Mouse (Mus musculus) lung, postnatal 0 days (tissue): Measurements from ENCODE around the gene Tmem115. TPM values are rescaled to one million over a fixed set of nuclear protein-coding genes. Genes with fewer than 3 reads are reported as not detected.

ENCODE experiments used
- ATAC-seq: fragments of 200-750 bp; cut with Nextera tagmentation; 2 replicates; pipeline ENCODE4 v1.8.0; 2017; ENCODE audit warnings: moderate library complexity
- DNase-seq: peaks from one replicate; pipeline ENCODE4 v3.0.0-alpha.2; 2016; ENCODE audit warnings: low spot score
- H3K27ac ChIP-seq: fragments of 300-500 bp; sonication (generic); 2 replicates; pipeline ENCODE4 v1.5.1; 2014; ENCODE audit warnings: antibody characterized with exemption, mild to moderate bottlenecking, low read length, mixed read lengths
- H3K27me3 ChIP-seq: fragments of 300-500 bp; sonication (generic); replicated peaks from 2 replicates; pipeline ENCODE4 v1.6.1; 2014; ENCODE audit warnings: low read length, mixed read lengths; ENCODE audit not compliant: insufficient read depth
- H3K36me3 ChIP-seq: fragments of 300-500 bp; sonication (generic); 2 replicates; pipeline ENCODE4 v1.6.1; 2014; ENCODE audit warnings: low read length, mixed read lengths; ENCODE audit not compliant: insufficient read depth
- H3K4me1 ChIP-seq: fragments of 300-500 bp; sonication (generic); 2 replicates; pipeline ENCODE4 v1.6.1; 2014; ENCODE audit warnings: antibody characterized with exemption, low read depth, low read length, mixed read lengths; ENCODE audit not compliant: insufficient read depth
- H3K4me2 ChIP-seq: fragments of 300-500 bp; sonication (generic); replicated peaks from 2 replicates; pipeline ENCODE4 v1.6.1; 2014; ENCODE audit warnings: low read depth, mild to moderate bottlenecking, low read length, moderate library complexity, mixed read lengths
- H3K4me3 ChIP-seq: fragments of 300-500 bp; sonication (generic); 2 replicates; pipeline ENCODE4 v1.5.1; 2014; ENCODE audit warnings: low read depth, low read length
- H3K9ac ChIP-seq: fragments of 300-500 bp; sonication (generic); replicated peaks from 2 replicates; pipeline ENCODE4 v1.6.1; 2014; ENCODE audit warnings: low read depth, mild to moderate bottlenecking
- H3K9me3 ChIP-seq: fragments of 300-500 bp; sonication (generic); 2 replicates; pipeline ENCODE4 v1.6.1; 2016; ENCODE audit warnings: low read length, mixed read lengths
- CTCF ChIP-seq: IDR thresholded peaks from 2 replicates; pipeline ENCODE4 v1.5.1; 2016; ENCODE audit warnings: antibody characterized with exemption, mild to moderate bottlenecking
- EP300 ChIP-seq: IDR thresholded peaks from 2 replicates; pipeline ENCODE4 v1.6.1; 2016; ENCODE audit warnings: antibody characterized with exemption, mild to moderate bottlenecking, control low read depth
- WGBS: fragments of 180-500 bp; shearing (Covaris S2); extraction: QIAGEN DNeasy Blood & Tissue Kit; methylation state at CpG from one replicate; pipeline ENCODE4 v1.1.7; 2014; 5-methylcytosine and 5-hydroxymethylcytosine counted together
- polyA plus RNA-seq: library from polyadenylated mRNA; unstranded; fragments of >200 nt; fragmentation: Nextera tagmentation; extraction: Ambion mirVana; gene quantifications from 2 replicates; pipeline ENCODE4 v1.2.1, GENCODE M21; 2015

Gene Tmem115
- polyA plus RNA-seq, 1 experiment from 2014 or later = 48.5 TPM

- 90% methylated on average over 14 of the region's 14 CpGs for WGBS
- ATAC-seq = no peak
- Histone ChIP-seq H3K36me3 (no peaks in the 10 kb centered on the region), H3K9me3 (no peaks in the 10 kb centered on the region), H3K4me3 (no peak overlapping the region), H3K9ac (no peak overlapping the region), H3K4me2 (no peak overlapping the region), H3K27ac (no peak overlapping the region), H3K4me1 (peaks cover 7% of the 10 kb centered on the region), H3K27me3 (no peaks in the 10 kb centered on the region)
- no peak for DNase-seq
- TF ChIP-seq EP300 (no peak), CTCF (no peak)
These were observed 49.4 kb downstream of the Tmem115 start for GRCm38 (mm10) chr9:107583174-107583573.

- ATAC-seq (no peak), DNase-seq (no peak)
- no peaks in the 10 kb centered on the region for H3K27me3 ChIP-seq
- H3K9ac ChIP-seq = no peak overlapping the region
- H3K27ac ChIP-seq = no peak overlapping the region
- H3K4me2 ChIP-seq = no peak overlapping the region
- H3K4me3 ChIP-seq = no peak overlapping the region
- TF ChIP-seq EP300 = no peak
- H3K9me3 ChIP-seq = no peaks in the 10 kb centered on the region
- H3K36me3 ChIP-seq = peaks cover 10% of the 10 kb centered on the region
- H3K4me1 ChIP-seq = peaks cover 15% of the 10 kb centered on the region
- 86% methylated on average over 5 of the region's 5 CpGs for WGBS
These were observed 52.8 kb downstream of the Tmem115 start for GRCm38 (mm10) chr9:107586504-107586903.

GRCm38 (mm10) chr9:107586974-107587832, 53.5 kb downstream of the Tmem115 start, which contains the start of gene Ifrd2:
Gene Ifrd2 (plus strand): TSS chr9:107587642.
- Histone ChIP-seq H3K4me3 (peak within 1 kb of the TSS; percentile 62), H3K27ac (0 out of 2 replicates have a peak within 1 kb of the TSS, but pooled peaks have one; percentile 26), H3K36me3 (peaks cover 14% of the 10 kb centered on the region), H3K4me1 (peaks cover 15% of the 10 kb centered on the region), H3K4me2 (peak within 1 kb of the TSS; percentile 84), H3K9me3 (no peaks in the 10 kb centered on the region), H3K9ac (peak within 1 kb of the TSS; percentile 58), H3K27me3 (no peaks in the 10 kb centered on the region)
- TF ChIP-seq EP300 = peak; percentile 61
- TF ChIP-seq CTCF = no peak
- WGBS = 9% methylated on average over 45 of the region's 46 CpGs
- ATAC-seq = peak; percentile 97
- DNase-seq = peak; percentile 99

- TF ChIP-seq EP300 = no peak
- no peak for TF ChIP-seq CTCF
- Histone ChIP-seq H3K4me3 (peak overlapping the region; percentile 62), H3K27ac (0 out of 2 replicates have a peak overlapping the region, but pooled peaks have one; percentile 26), H3K4me2 (peak overlapping the region; percentile 84), H3K36me3 (peaks cover 23% of the 10 kb centered on the region), H3K9me3 (no peaks in the 10 kb centered on the region), H3K4me1 (peaks cover 15% of the 10 kb centered on the region), H3K9ac (peak overlapping the region; percentile 58), H3K27me3 (no peaks in the 10 kb centered on the region)
- WGBS = 1% methylated on average over 33 of the region's 33 CpGs
- ATAC-seq = peak; percentile 13
- DNase-seq = peak; percentile 70
These were observed 54.3 kb downstream of the Tmem115 start for GRCm38 (mm10) chr9:107587833-107588639.

Other genes starting within 250 kb of the Tmem115 start
- gene Mapkapk3, start 244.1 kb upstream of the Tmem115 start, polyA plus RNA-seq = 22.9 and 24.6 TPM in 2 replicates
- 49.2 and 52.3 TPM in 2 replicates for gene Cish, start 237.9 kb upstream of the Tmem115 start, polyA plus RNA-seq
- gene Hemk1, start 195.6 kb upstream of the Tmem115 start, polyA plus RNA-seq = 5.9 and 8.3 TPM in 2 replicates
- gene 6430571L13Rik, start 193.3 kb upstream of the Tmem115 start, polyA plus RNA-seq = 0.23 and 0.36 TPM in 2 replicates
- 0.04 TPM in 1 of 2 replicates, not detected in the other for gene Cacna2d2, start 134.3 kb upstream of the Tmem115 start, polyA plus RNA-seq
- gene Cyb561d2, start 8.2 kb downstream of the Tmem115 start, polyA plus RNA-seq = 29.7 and 34.7 TPM in 2 replicates
- gene Nprl2, start 8.3 kb downstream of the Tmem115 start, polyA plus RNA-seq = 24.7 and 28.0 TPM in 2 replicates
- gene Zmynd10, start 13.4 kb downstream of the Tmem115 start, polyA plus RNA-seq = 9.1 and 10.7 TPM in 2 replicates
- 86.1 and 97.7 TPM in 2 replicates for gene Rassf1, start 17.6 kb downstream of the Tmem115 start, polyA plus RNA-seq
- gene Tusc2, start 29.3 kb downstream of the Tmem115 start, polyA plus RNA-seq = 38.1 and 41.5 TPM in 2 replicates
- gene Hyal2, start 34.0 kb downstream of the Tmem115 start, polyA plus RNA-seq = 103 and 104 TPM in 2 replicates
- 9.7 and 11.0 TPM in 2 replicates for gene Hyal1, start 43.0 kb downstream of the Tmem115 start, polyA plus RNA-seq
- 17.9 and 22.0 TPM in 2 replicates for gene Naa80, start 44.9 kb downstream of the Tmem115 start, polyA plus RNA-seq
- 1.7 and 2.2 TPM in 2 replicates for gene Hyal3, start 46.9 kb downstream of the Tmem115 start, polyA plus RNA-seq
- 22.4 and 24.1 TPM in 2 replicates for gene Ifrd2, start 53.7 kb downstream of the Tmem115 start, polyA plus RNA-seq
- gene Sema3b, start 75.3 kb downstream of the Tmem115 start, polyA plus RNA-seq = 31.9 and 34.3 TPM in 2 replicates
- 414 and 417 TPM in 2 replicates for gene Gnai2, start 101.4 kb downstream of the Tmem115 start, polyA plus RNA-seq
- gene Slc38a3, start 135.6 kb downstream of the Tmem115 start, polyA plus RNA-seq = 0.51 and 0.81 TPM in 2 replicates
- gene Gnat1, start 145.8 kb downstream of the Tmem115 start, polyA plus RNA-seq = 0.23 and 0.30 TPM in 2 replicates
- 23.4 and 24.9 TPM in 2 replicates for gene Sema3f, start 176.5 kb downstream of the Tmem115 start, polyA plus RNA-seq
- gene Rbm5, start 237.1 kb downstream of the Tmem115 start, polyA plus RNA-seq = 119 and 128 TPM in 2 replicates